Comparison of ENCODE assay signal across 8 mouse cellular contexts in the genomic region with DNA sequence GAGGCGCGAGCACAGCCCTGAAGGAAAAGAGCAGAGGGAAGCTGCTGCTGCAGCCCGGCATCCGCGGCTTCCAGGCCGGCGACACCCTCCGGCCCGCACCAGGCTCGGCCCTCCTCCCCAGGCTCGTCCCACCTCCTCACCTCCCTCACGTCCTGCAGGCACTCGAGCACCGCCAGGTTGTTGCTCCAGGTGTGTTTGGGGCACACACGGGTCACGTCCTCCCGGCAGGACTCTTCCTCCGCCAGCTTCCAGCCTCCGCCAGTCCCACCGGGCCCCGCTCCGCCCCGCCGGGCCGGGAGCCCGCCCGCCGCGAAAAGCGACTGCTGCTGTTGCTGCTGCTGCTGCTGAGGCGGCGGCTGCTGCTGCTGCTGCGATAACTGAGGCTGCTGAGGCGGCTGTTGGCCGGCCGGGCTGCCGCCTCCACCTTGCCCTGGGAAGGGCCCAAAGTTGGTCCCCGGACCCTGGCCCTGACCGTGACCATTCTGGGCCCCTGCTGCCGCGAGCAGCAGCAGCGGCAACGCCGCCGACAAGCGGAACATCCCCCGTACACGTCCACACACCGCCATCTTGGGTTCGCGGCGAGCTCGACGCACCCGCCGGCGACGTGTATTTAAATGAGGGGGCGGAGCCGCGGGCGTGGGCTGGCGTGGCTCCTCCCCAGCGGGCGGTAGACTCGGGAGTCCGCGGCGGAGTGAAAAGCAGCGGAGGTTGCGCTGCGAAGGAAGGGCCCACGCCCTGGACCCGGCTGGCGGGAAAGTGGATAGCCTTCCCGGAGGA. TPM values are rescaled to one million over a fixed set of nuclear protein-coding genes. Genes with fewer than 3 reads are reported as not detected.
A peak's percentile ranks its signal among the peaks of the same experiment; 100 is the strongest.
DNase-seq lines count a peak whose midpoint lies in the region; ATAC-seq and TF ChIP-seq lines count a peak whose summit lies in the region.

A gene (minus strand): TSS at position 586 of the 777 bp plus-strand sequence.

- H3K79me2 ChIP-seq in C2C12 (ENCODE audit: control insufficient read depth, insufficient read depth) (peaks cover 50% of the 10 kb centered on the region), myocyte (ENCODE audit: control insufficient read depth, insufficient read depth) (peaks cover 44% of the 10 kb centered on the region)
- peaks cover 16% of the 10 kb centered on the region; the same call in 1 of the 2 replicates for H3K79me2 ChIP-seq in liver, adult 2 months (ENCODE audit: control insufficient read depth, insufficient read depth, low read length)

- peak within 1 kb of the TSS; percentile 98 for H3K27ac ChIP-seq in heart, embryonic 11.5 days (ENCODE audit: low read depth, low read length)
- peak within 1 kb of the TSS; percentile 100 for H3K27ac ChIP-seq in kidney, embryonic 16.5 days (ENCODE audit: low read length)
- peak within 1 kb of the TSS; percentile 81 for H3K27ac ChIP-seq in liver, adult 2 months (replicated peaks; ENCODE audit: insufficient read depth, low read depth, low read length)

- under 1% methylated on average over 69 of the region's 76 CpGs for WGBS in heart, embryonic 11.5 days (ENCODE audit: insufficient replicate concordance)
- under 1% methylated on average over 73 of the region's 76 CpGs for WGBS in kidney, embryonic 16.5 days
- WGBS in liver, adult 2 months = under 1% methylated on average over 76 of the region's 76 CpGs

- H3ac ChIP-seq in C2C12 (ENCODE audit: control insufficient read depth, insufficient read length, low read depth) = peak within 1 kb of the TSS; percentile 92
- H3ac ChIP-seq in myocyte (ENCODE audit: control insufficient read depth, insufficient read length) = peak within 1 kb of the TSS; percentile 51

- peak; percentile 97 for DNase-seq in brain, embryonic 14.5 days (ENCODE audit: low read depth)
- DNase-seq in liver, adult 2 months (ENCODE audit: extremely low read depth, low read depth, low spot score) = peak; percentile 72
- DNase-seq in splenic B cell, adult 2 months (ENCODE audit: low read depth, low spot score) = peak; percentile 93

- TF ChIP-seq CTCF in C2C12 (IDR thresholded peaks at IDR 0.05; ENCODE audit: control insufficient read depth, insufficient read depth, insufficient read length) = no peak
- TF ChIP-seq CTCF in brain, embryonic 14.5 days (IDR thresholded peaks at IDR 0.05; ENCODE audit: borderline replicate concordance, extremely low read depth, insufficient read depth, insufficient read length) = no peak
- no peak for TF ChIP-seq CTCF in liver, adult 2 months (IDR thresholded peaks at IDR 0.05; ENCODE audit: low read depth, low read length)

- peaks cover 38% of the 10 kb centered on the region for H3K4me1 ChIP-seq in erythroblast, embryonic 14.5 days (ENCODE audit: control insufficient read depth)
- H3K4me1 ChIP-seq in heart, embryonic 11.5 days (ENCODE audit: control insufficient read depth, insufficient read depth, low read length) = peaks cover 3% of the 10 kb centered on the region; the same call in 1 of the 2 replicates
- H3K4me1 ChIP-seq in kidney, embryonic 16.5 days (ENCODE audit: insufficient read depth, low read length) = peaks cover 16% of the 10 kb centered on the region
- H3K4me1 ChIP-seq in liver, adult 2 months (ENCODE audit: control insufficient read depth, insufficient read depth, low read length) = no peaks in the 10 kb centered on the region

- peak within 1 kb of the TSS; percentile 96 for H3K9ac ChIP-seq in heart, embryonic 11.5 days (ENCODE audit: low read depth, low read length)
- H3K9ac ChIP-seq in kidney, embryonic 16.5 days (replicated peaks; ENCODE audit: low read length) = peak within 1 kb of the TSS; percentile 96
- peak within 1 kb of the TSS; percentile 93 for H3K9ac ChIP-seq in liver, adult 2 months (ENCODE audit: low read depth, low read length)

- H3K36me3 ChIP-seq in C2C12 (ENCODE audit: control insufficient read depth, insufficient read depth) (no peaks in the 10 kb centered on the region), myocyte (ENCODE audit: control insufficient read depth, insufficient read depth) (no peaks in the 10 kb centered on the region)
- H3K36me3 ChIP-seq in erythroblast, embryonic 14.5 days (ENCODE audit: control insufficient read depth) = peaks cover 17% of the 10 kb centered on the region
- H3K36me3 ChIP-seq in heart, embryonic 11.5 days (ENCODE audit: control insufficient read depth, insufficient read depth, low read length) = no peaks in the 10 kb centered on the region
- H3K36me3 ChIP-seq in kidney, embryonic 16.5 days (ENCODE audit: insufficient read depth, low read length) = peaks cover 5% of the 10 kb centered on the region; the same call in 1 of the 2 replicates
- H3K36me3 ChIP-seq in liver, adult 2 months (ENCODE audit: control insufficient read depth, insufficient read depth, low read length) = no peaks in the 10 kb centered on the region
- no peaks in the 10 kb centered on the region for H3K36me3 ChIP-seq in splenic B cell, adult 2 months (ENCODE audit: control insufficient read depth, insufficient read depth, low read length, poor library complexity, severe bottlenecking)

- H3K27me3 ChIP-seq in C2C12 (ENCODE audit: control insufficient read depth, insufficient read depth, insufficient read length) (no peaks in the 10 kb centered on the region), myocyte (ENCODE audit: control insufficient read depth, insufficient read depth, insufficient read length) (no peaks in the 10 kb centered on the region)
- H3K27me3 ChIP-seq in erythroblast, embryonic 14.5 days (ENCODE audit: control insufficient read depth) = peaks cover 27% of the 10 kb centered on the region
- H3K27me3 ChIP-seq in heart, embryonic 11.5 days (ENCODE audit: control insufficient read depth, insufficient read depth, low read length) = no peaks in the 10 kb centered on the region
- H3K27me3 ChIP-seq in kidney, embryonic 16.5 days (ENCODE audit: insufficient read depth, low read length) = no peaks in the 10 kb centered on the region
- H3K27me3 ChIP-seq in liver, adult 2 months (ENCODE audit: control insufficient read depth, insufficient read depth, low read length) = no peaks in the 10 kb centered on the region
- H3K27me3 ChIP-seq in splenic B cell, adult 2 months (ENCODE audit: control insufficient read depth, insufficient read depth, low read length, poor library complexity, severe bottlenecking) = no peaks in the 10 kb centered on the region

- peaks cover 39% of the 10 kb centered on the region for H3K79me3 ChIP-seq in C2C12 (ENCODE audit: low read depth)

- TF ChIP-seq POLR2A in brain, embryonic 14.5 days (IDR thresholded peaks at IDR 0.05; ENCODE audit: borderline replicate concordance, extremely low read depth, insufficient read depth, insufficient read length, poor library complexity, severe bottlenecking) = peak; percentile 92
- peak; percentile 85 for TF ChIP-seq POLR2A in liver, adult 2 months (IDR thresholded peaks at IDR 0.05; ENCODE audit: extremely low read depth, insufficient read depth, low read length)
- TF ChIP-seq POLR2A in myocyte (IDR thresholded peaks at IDR 0.05; ENCODE audit: insufficient read length, low read depth) = peak; percentile 96

- peak within 1 kb of the TSS; percentile 71 for H3K4me2 ChIP-seq in heart, embryonic 11.5 days
- peak within 1 kb of the TSS; percentile 72 for H3K4me2 ChIP-seq in kidney, embryonic 16.5 days (replicated peaks; ENCODE audit: low read depth, low read length)
- H3K4me2 ChIP-seq in myocyte (ENCODE audit: low read depth) = peak within 1 kb of the TSS; percentile 88

- no peaks in the 10 kb centered on the region for H3K9me3 ChIP-seq in erythroblast, embryonic 14.5 days (ENCODE audit: control insufficient read depth, low read length)
- no peaks in the 10 kb centered on the region for H3K9me3 ChIP-seq in heart, embryonic 11.5 days (replicated peaks; ENCODE audit: control insufficient read depth, low read length)
- no peaks in the 10 kb centered on the region for H3K9me3 ChIP-seq in kidney, embryonic 16.5 days (ENCODE audit: low read length)

- H3K4me3 ChIP-seq in C2C12 (ENCODE audit: insufficient read depth, poor library complexity, severe bottlenecking) (peak within 1 kb of the TSS; percentile 63), myocyte (peak within 1 kb of the TSS; percentile 76)
- H3K4me3 ChIP-seq in erythroblast, embryonic 14.5 days (replicated peaks) = peak within 1 kb of the TSS; percentile 89
- H3K4me3 ChIP-seq in heart, embryonic 11.5 days (ENCODE audit: low read depth, low read length) = peak within 1 kb of the TSS; percentile 96
- peak within 1 kb of the TSS; percentile 96 for H3K4me3 ChIP-seq in kidney, embryonic 16.5 days (ENCODE audit: low read length)
- peak within 1 kb of the TSS; percentile 77 for H3K4me3 ChIP-seq in liver, adult 2 months (ENCODE audit: insufficient read depth, low read depth, low read length)

- ATAC-seq in heart, embryonic 11.5 days (replicated peaks; ENCODE audit: insufficient number of reproducible peaks, low FRiP score, low TSS enrichment) = peak; percentile 93
- peak; percentile 91 for ATAC-seq in kidney, embryonic 16.5 days (ENCODE audit: low FRiP score, low TSS enrichment)

TF ChIP-seq in C2C12, 6 proteins besides CTCF, POLR2A, EP300 and RAD21:
- TF ChIP-seq USF1 (IDR thresholded peaks at IDR 0.05; ENCODE audit: low read depth) (no peak), MAX (IDR thresholded peaks at IDR 0.05) (peak; percentile 36)

TF ChIP-seq in myocyte, 11 proteins besides CTCF, POLR2A, EP300 and RAD21 (continues in another document):
- TF ChIP-seq MAX (IDR thresholded peaks at IDR 0.05; ENCODE audit: low read depth) (no peak), USF1 (IDR thresholded peaks at IDR 0.05; ENCODE audit: low read depth) (no peak), MYOD1 (IDR thresholded peaks at IDR 0.05; ENCODE audit: control insufficient read depth in 1 of 3, insufficient read length in 2 of 3, low read depth in 2 of 3) (no peak), TCF12 (IDR thresholded peaks at IDR 0.05; ENCODE audit: insufficient read depth, poor library complexity, severe bottlenecking) (no peak), POLR2AphosphoS2 (IDR thresholded peaks at IDR 0.05; ENCODE audit: insufficient read length, low read depth) (peak; percentile 99), REST (IDR thresholded peaks at IDR 0.05; ENCODE audit: insufficient read depth, insufficient read length) (no peak), SRF (IDR thresholded peaks at IDR 0.05; ENCODE audit: control insufficient read depth, insufficient read length, low read depth) (no peak), MYOG (IDR thresholded peaks at IDR 0.05; ENCODE audit: control insufficient read depth in 1 of 3, insufficient read depth in 1 of 3, insufficient read length in 2 of 3, low read depth in 2 of 3) (no peak), E2F4 (IDR thresholded peaks at IDR 0.05; ENCODE audit: insufficient read depth) (peak; percentile 27)

RNA-seq across cellular contexts. Expression of the gene that starts here (rescaled TPM):
- polyA plus RNA-seq in C2C12 (2012; fragmentation: generic; extraction: Trizol) (30.0 TPM), myocyte (2012; fragmentation: generic; extraction: Trizol) (39.1 TPM)
- 52.6 and 62.4 TPM in 2 replicates for polyA plus RNA-seq in brain, embryonic 14.5 days (2012; rRNA removed)
- polyA plus RNA-seq in erythroblast, embryonic 14.5 days (2012) = 1.1 and 1.4 TPM in 2 replicates
- polyA plus RNA-seq in heart, embryonic 11.5 days (2014; fragmentation: Nextera tagmentation; extraction: Ambion mirVana) = 61.3 and 74.9 TPM in 2 replicates
- polyA plus RNA-seq in kidney, embryonic 16.5 days (2015; fragmentation: Nextera tagmentation; extraction: Ambion mirVana) = 79.5 and 88.4 TPM in 2 replicates
- total RNA-seq in liver, adult 2 months (2014; rRNA removed) = 13.5 and 18.1 TPM in 2 replicates
- polyA plus RNA-seq in liver, adult 2 months (2012; rRNA removed) = 10.1 and 12.0 TPM in 2 replicates

Comparison
In these comparisons a context has a peak if more than half of its experiments do, and no peak if none do; other contexts are left out.
1. Peak in every context shown above with its lines: DNase-seq, ATAC-seq, H3K4me3 ChIP-seq and H3K27ac ChIP-seq.